Mouse (Mus musculus): ENCODE measurements around the gene D17H6S53E. TPM values are rescaled to one million over a fixed set of nuclear protein-coding genes. Genes with fewer than 3 reads are reported as not detected.

The D17H6S53E gene
- polyA plus RNA-seq, 1 experiment from 2014 or later = 9.7 TPM

DNA sequence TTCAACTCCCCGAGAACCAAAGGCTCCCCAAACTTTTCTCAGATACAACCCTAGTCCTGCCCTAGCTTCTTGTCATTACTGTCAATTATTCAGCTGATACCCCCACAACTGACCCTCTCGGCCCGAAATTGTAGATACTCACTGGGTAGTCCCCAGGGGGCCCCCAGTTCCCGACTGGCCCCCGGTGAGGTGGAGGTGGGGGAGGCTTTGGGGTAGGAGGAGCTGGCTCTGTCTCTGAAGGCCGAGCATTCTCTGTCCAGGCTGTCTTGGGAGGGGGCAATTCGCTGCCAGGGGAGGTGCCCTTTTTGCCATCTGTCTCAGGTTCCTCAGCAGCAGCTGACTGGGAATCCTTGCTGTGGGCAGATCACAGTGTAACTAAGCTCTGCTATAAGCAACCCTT, 33.5 kb downstream of the D17H6S53E start:
- Histone ChIP-seq H3K36me3 (ENCODE audit: control insufficient read depth, insufficient read depth, low read length) (peaks cover 73% of the 10 kb centered on the region), H3K4me2 (ENCODE audit: low read depth, low read length) (no peak overlapping the region), H3K27ac (ENCODE audit: low read depth, low read length) (no peak overlapping the region), H3K9ac (replicated peaks; ENCODE audit: low read depth, low read length) (no peak overlapping the region), H3K4me3 (ENCODE audit: low read depth, low read length) (no peak overlapping the region), H3K9me3 (ENCODE audit: control insufficient read depth, low read length) (no peaks in the 10 kb centered on the region), H3K27me3 (ENCODE audit: control insufficient read depth, insufficient read depth, low read length) (no peaks in the 10 kb centered on the region), H3K4me1 (ENCODE audit: control insufficient read depth, insufficient read depth, low read length) (peaks cover 17% of the 10 kb centered on the region; the same call in 1 of the 2 replicates)
- ATAC-seq (ENCODE audit: low read depth) = no peak
- WGBS = 85% methylated on average over 7 of the region's 7 CpGs

DNA sequence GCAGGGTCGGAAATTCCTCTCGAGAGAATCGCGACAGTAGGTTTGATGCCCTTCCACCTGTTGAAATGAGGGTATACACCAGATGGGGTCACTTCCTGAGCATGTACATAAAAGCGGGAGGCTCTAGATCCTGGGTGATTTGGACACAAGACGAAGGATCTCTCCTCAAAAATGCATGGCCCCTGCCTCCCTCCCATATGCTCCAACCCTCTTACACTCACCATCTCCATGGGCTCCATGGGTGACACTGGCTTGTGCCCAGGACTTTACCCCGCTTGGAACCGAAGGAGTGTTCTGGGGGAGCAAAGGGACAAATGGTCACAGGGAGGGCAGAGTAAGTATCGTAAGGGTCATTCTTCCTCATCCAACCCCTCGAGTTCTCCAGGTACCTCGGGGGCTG, 35.2 kb downstream of the D17H6S53E start:
- Histone ChIP-seq H3K9me3 (ENCODE audit: control insufficient read depth, low read length) (no peaks in the 10 kb centered on the region), H3K9ac (replicated peaks; ENCODE audit: low read depth, low read length) (no peak overlapping the region), H3K4me1 (ENCODE audit: control insufficient read depth, insufficient read depth, low read length) (peaks cover 24% of the 10 kb centered on the region), H3K4me3 (ENCODE audit: low read depth, low read length) (no peak overlapping the region), H3K4me2 (ENCODE audit: low read depth, low read length) (no peak overlapping the region), H3K36me3 (ENCODE audit: control insufficient read depth, insufficient read depth, low read length) (peaks cover 55% of the 10 kb centered on the region), H3K27ac (ENCODE audit: low read depth, low read length) (no peak overlapping the region), H3K27me3 (ENCODE audit: control insufficient read depth, insufficient read depth, low read length) (no peaks in the 10 kb centered on the region)
- WGBS = 75% methylated on average over 11 of the region's 11 CpGs
- ATAC-seq (ENCODE audit: low read depth) = no peak

DNA sequence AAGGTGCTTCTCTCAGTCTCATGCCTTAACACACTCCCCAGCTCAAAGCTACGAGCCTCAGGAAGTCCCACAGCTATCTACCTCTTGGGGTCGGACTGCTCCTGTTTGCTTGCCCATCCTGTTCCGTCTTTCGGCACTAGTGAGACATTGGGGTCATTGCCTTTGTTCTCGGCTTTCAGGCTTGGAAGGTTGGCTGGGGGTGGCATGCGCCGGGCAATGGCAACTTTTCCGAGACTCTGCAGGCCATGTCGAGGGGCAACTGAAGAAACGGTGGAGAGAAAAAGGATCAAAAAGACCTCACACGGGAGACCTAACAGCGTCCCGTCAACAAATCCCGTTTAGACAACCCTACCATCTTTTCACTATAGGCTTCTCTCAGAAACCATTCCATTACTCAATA, 35.9 kb downstream of the D17H6S53E start:
- H3K27me3 ChIP-seq (ENCODE audit: control insufficient read depth, insufficient read depth, low read length) = no peaks in the 10 kb centered on the region
- no peaks in the 10 kb centered on the region for H3K9me3 ChIP-seq (ENCODE audit: control insufficient read depth, low read length)
- H3K4me3 ChIP-seq (ENCODE audit: low read depth, low read length) = peak overlapping the region; percentile 89
- peaks cover 26% of the 10 kb centered on the region for H3K4me1 ChIP-seq (ENCODE audit: control insufficient read depth, insufficient read depth, low read length)
- 79% methylated on average over 14 of the region's 14 CpGs for WGBS
- no peak overlapping the region for H3K9ac ChIP-seq (replicated peaks; ENCODE audit: low read depth, low read length)
- H3K4me2 ChIP-seq (ENCODE audit: low read depth, low read length) = peak overlapping the region; percentile 89
- peaks cover 48% of the 10 kb centered on the region for H3K36me3 ChIP-seq (ENCODE audit: control insufficient read depth, insufficient read depth, low read length)
- no peak overlapping the region for H3K27ac ChIP-seq (ENCODE audit: low read depth, low read length)
- ATAC-seq (ENCODE audit: low read depth) = no peak

- ATAC-seq (ENCODE audit: low read depth) = no peak
- peak overlapping the region; percentile 98 for H3K9ac ChIP-seq (replicated peaks; ENCODE audit: low read depth, low read length)
- H3K36me3 ChIP-seq (ENCODE audit: control insufficient read depth, insufficient read depth, low read length) = peaks cover 42% of the 10 kb centered on the region
- H3K27me3 ChIP-seq (ENCODE audit: control insufficient read depth, insufficient read depth, low read length) = no peaks in the 10 kb centered on the region
- no peaks in the 10 kb centered on the region for H3K9me3 ChIP-seq (ENCODE audit: control insufficient read depth, low read length)
- WGBS = 52% methylated on average over 12 of the region's 12 CpGs
- H3K4me3 ChIP-seq (ENCODE audit: low read depth, low read length) = peak overlapping the region; percentile 89
- peak overlapping the region; percentile 89 for H3K4me2 ChIP-seq (ENCODE audit: low read depth, low read length)
- H3K4me1 ChIP-seq (ENCODE audit: control insufficient read depth, insufficient read depth, low read length) = peaks cover 26% of the 10 kb centered on the region
- H3K27ac ChIP-seq (ENCODE audit: low read depth, low read length) = no peak overlapping the region
Observed at GRCm38 (mm10) chr17:35162730-35163129, 36.6 kb downstream of the D17H6S53E start.

- no peak for ATAC-seq (ENCODE audit: low read depth)
- WGBS = 12% methylated on average over 8 of the region's 8 CpGs
- Histone ChIP-seq H3K4me1 (ENCODE audit: control insufficient read depth, insufficient read depth, low read length) (peaks cover 26% of the 10 kb centered on the region), H3K9me3 (ENCODE audit: control insufficient read depth, low read length) (no peaks in the 10 kb centered on the region), H3K9ac (replicated peaks; ENCODE audit: low read depth, low read length) (peak overlapping the region; percentile 98), H3K27me3 (ENCODE audit: control insufficient read depth, insufficient read depth, low read length) (no peaks in the 10 kb centered on the region), H3K36me3 (ENCODE audit: control insufficient read depth, insufficient read depth, low read length) (peaks cover 35% of the 10 kb centered on the region), H3K4me2 (ENCODE audit: low read depth, low read length) (peak overlapping the region; percentile 89), H3K27ac (ENCODE audit: low read depth, low read length) (peak overlapping the region; percentile 92), H3K4me3 (ENCODE audit: low read depth, low read length) (peak overlapping the region; percentile 89)
Observed at GRCm38 (mm10) chr17:35163326-35164081, 37.3 kb downstream of the D17H6S53E start.

GRCm38 (mm10) chr17:35164218-35164567, 38.0 kb downstream of the D17H6S53E start:
- Histone ChIP-seq H3K9ac (replicated peaks; ENCODE audit: low read depth, low read length) (peak overlapping the region; percentile 98), H3K4me3 (ENCODE audit: low read depth, low read length) (peak overlapping the region; percentile 89), H3K36me3 (ENCODE audit: control insufficient read depth, insufficient read depth, low read length) (peaks cover 28% of the 10 kb centered on the region), H3K27me3 (ENCODE audit: control insufficient read depth, insufficient read depth, low read length) (no peaks in the 10 kb centered on the region), H3K9me3 (ENCODE audit: control insufficient read depth, low read length) (no peaks in the 10 kb centered on the region), H3K4me1 (ENCODE audit: control insufficient read depth, insufficient read depth, low read length) (peaks cover 26% of the 10 kb centered on the region), H3K27ac (ENCODE audit: low read depth, low read length) (peak overlapping the region; percentile 92), H3K4me2 (ENCODE audit: low read depth, low read length) (peak overlapping the region; percentile 89)
- no peak; the same call in 1 of the 2 replicates for ATAC-seq (ENCODE audit: low read depth)
- 0% methylated on average over 26 of the region's 28 CpGs for WGBS

GRCm38 (mm10) chr17:35164568-35165450, 38.6 kb downstream of the D17H6S53E start, which contains the start of gene Prrc2a:
TSS of gene Prrc2a (minus strand) at chr17:35164897.
- Histone ChIP-seq H3K9ac (replicated peaks; ENCODE audit: low read depth, low read length) (peak within 1 kb of the TSS; percentile 98), H3K4me3 (ENCODE audit: low read depth, low read length) (peak within 1 kb of the TSS; percentile 89), H3K36me3 (ENCODE audit: control insufficient read depth, insufficient read depth, low read length) (peaks cover 22% of the 10 kb centered on the region), H3K27ac (ENCODE audit: low read depth, low read length) (peak within 1 kb of the TSS; percentile 92), H3K4me1 (ENCODE audit: control insufficient read depth, insufficient read depth, low read length) (peaks cover 26% of the 10 kb centered on the region), H3K4me2 (ENCODE audit: low read depth, low read length) (peak within 1 kb of the TSS; percentile 89), H3K9me3 (ENCODE audit: control insufficient read depth, low read length) (no peaks in the 10 kb centered on the region), H3K27me3 (ENCODE audit: control insufficient read depth, insufficient read depth, low read length) (no peaks in the 10 kb centered on the region)
- under 1% methylated on average over 82 of the region's 89 CpGs for WGBS
- ATAC-seq (ENCODE audit: low read depth) = peak; percentile 92

- no peaks in the 10 kb centered on the region for H3K27me3 ChIP-seq (ENCODE audit: control insufficient read depth, insufficient read depth, low read length)
- peak overlapping the region; percentile 71 for H3K4me2 ChIP-seq (ENCODE audit: low read depth, low read length)
- no peaks in the 10 kb centered on the region for H3K9me3 ChIP-seq (ENCODE audit: control insufficient read depth, low read length)
- 23% methylated on average over 12 of the region's 12 CpGs for WGBS
- peak overlapping the region; percentile 88 for H3K27ac ChIP-seq (ENCODE audit: low read depth, low read length)
- peak overlapping the region; percentile 89 for H3K4me3 ChIP-seq (ENCODE audit: low read depth, low read length)
- H3K9ac ChIP-seq (replicated peaks; ENCODE audit: low read depth, low read length) = peak overlapping the region; percentile 54
- peaks cover 14% of the 10 kb centered on the region; the same call in 1 of the 2 replicates for H3K36me3 ChIP-seq (ENCODE audit: control insufficient read depth, insufficient read depth, low read length)
- ATAC-seq (ENCODE audit: low read depth) = peak; percentile 83
- H3K4me1 ChIP-seq (ENCODE audit: control insufficient read depth, insufficient read depth, low read length) = peaks cover 26% of the 10 kb centered on the region
Observed at GRCm38 (mm10) chr17:35165451-35166155, 39.4 kb downstream of the D17H6S53E start.

All from neural tube, embryonic 14.5 days (tissue).